Mouse (Mus musculus): ENCODE results near the gene Abhd8. TPM values are rescaled to one million over a fixed set of nuclear protein-coding genes. Genes with fewer than 3 reads are reported as not detected.

Abhd8 gene
- total RNA-seq, 2 experiments from 2014 or later: 235 to 284 TPM

Other genes with a start within 250 kb of the Abhd8 start
- gene Myo9b, start 190.9 kb downstream of the Abhd8 start, total RNA-seq (2021): 10 to 100 TPM; 26.8 to 35.6 TPM
- 10 to 100 TPM; 13.2 TPM for gene Haus8, start 190.7 kb downstream of the Abhd8 start, total RNA-seq (2021)
- gene Use1, start 96.8 kb downstream of the Abhd8 start, total RNA-seq (2021): 100 to 1,000 TPM; 113 TPM
- 10 to 100 TPM; 15.3 to 18.5 TPM for gene Ocel1, start 92.4 kb downstream of the Abhd8 start, total RNA-seq (2021)
- gene Nr2f6, start 81.7 kb downstream of the Abhd8 start, total RNA-seq (2021): 10 to 100 TPM; 43.0 to 44.1 TPM
- gene Ushbp1, start 67.9 kb downstream of the Abhd8 start, total RNA-seq (2021): 1 to 10 TPM; 3.6 to 4.4 TPM
- 10 to 100 TPM; 98.0 to 99.3 TPM for gene Babam1, start 66.8 kb downstream of the Abhd8 start, total RNA-seq (2021)
- gene Ankle1, start 57.6 kb downstream of the Abhd8 start, total RNA-seq (2021): under 1 TPM; 0.31 to 0.47 TPM
- 10 to 100 TPM; 49.9 to 54.7 TPM for gene Mrpl34, start 1.3 kb upstream of the Abhd8 start, total RNA-seq (2021)
- 10 to 100 TPM; 95.6 to 97.2 TPM for gene Dda1, start 5.5 kb upstream of the Abhd8 start, total RNA-seq (2021)
- 10 to 100 TPM; 53.5 to 58.0 TPM for gene Ano8, start 22.3 kb upstream of the Abhd8 start, total RNA-seq (2021)
- gene Gtpbp3, start 24.4 kb upstream of the Abhd8 start, total RNA-seq (2021): 10 to 100 TPM; 28.4 to 36.4 TPM
- gene Plvap, start 48.1 kb upstream of the Abhd8 start, total RNA-seq (2021): 1 to 10 TPM; 6.1 to 6.7 TPM
- gene Ccdc194, start 62.1 kb upstream of the Abhd8 start, total RNA-seq (2021): not detected
- 1 to 10 TPM; 3.0 to 4.1 TPM for gene Bst2, start 73.8 kb upstream of the Abhd8 start, total RNA-seq (2021)
- 10 to 100 TPM; 30.9 to 33.6 TPM for gene Mvb12a, start 79.3 kb upstream of the Abhd8 start, total RNA-seq (2021)
- not detected for gene Tmem221, start 95.2 kb upstream of the Abhd8 start, total RNA-seq (2021)
- not detected for gene Nxnl1, start 102.9 kb upstream of the Abhd8 start, total RNA-seq (2021)
- 100 to 1,000 TPM; 107 to 128 TPM for gene Slc27a1, start 105.2 kb upstream of the Abhd8 start, total RNA-seq (2021)
- 10 to 100 TPM; 36.3 to 38.9 TPM for gene Pgls, start 128.5 kb upstream of the Abhd8 start, total RNA-seq (2021)
- gene Fam129c, start 134.0 kb upstream of the Abhd8 start, total RNA-seq (2021): 1 to 10 TPM; 2.7 to 4.3 TPM
- 10 to 100 TPM; 56.7 to 58.7 TPM for gene Colgalt1, start 147.3 kb upstream of the Abhd8 start, total RNA-seq (2021)
- 100 to 1,000 TPM; 235 to 291 TPM for gene Unc13a, start 208.1 kb upstream of the Abhd8 start, total RNA-seq (2021)
- 1 to 10 TPM; 4.9 to 5.6 TPM for gene Jak3, start 212.6 kb upstream of the Abhd8 start, total RNA-seq (2021)
- 1 to 10 TPM in 1 of 2 experiments, under 1 TPM in 1; 0.98 to 3.3 TPM for gene Insl3, start 225.6 kb upstream of the Abhd8 start, total RNA-seq (2021)
- under 1 TPM; 0.42 to 0.47 TPM for gene B3gnt3, start 238.1 kb upstream of the Abhd8 start, total RNA-seq (2021)